ENCODE assay signal across 13 mouse cellular contexts in genomic region chr5:110928289-110928688, GRCm38 (mm10). TPM values are rescaled to one million over a fixed set of nuclear protein-coding genes. Genes with fewer than 3 reads are reported as not detected.
DNase-seq lines count a peak whose midpoint lies in the region; ATAC-seq and TF ChIP-seq lines count a peak whose summit lies in the region.
"Had no signal": no experiment of that assay in that cellular context is flagged by ENCODE, and none has a peak within 500 bp of the region (broad histone marks: within the 10 kb centered on the region; RNA-seq: fewer than 3 reads in every experiment).

No protein-coding gene starts in this region.

- H3K4me2 ChIP-seq in limb, embryonic 13.5 days (replicated peaks): no peak overlapping the region
- no peak overlapping the region for H3K4me2 ChIP-seq in embryonic facial prominence, embryonic 14.5 days (ENCODE audit: low read depth, low read length)
- no peak overlapping the region for H3K4me2 ChIP-seq in stomach, embryonic 15.5 days
- H3K4me2 ChIP-seq: liver, embryonic 12.5 days; midbrain, embryonic 12.5 days had no signal

- 38% methylated on average over 3 of the region's 3 CpGs for WGBS in limb, embryonic 13.5 days
- 79% methylated on average over 3 of the region's 3 CpGs for WGBS in limb, embryonic 10.5 days
- WGBS in embryonic facial prominence, embryonic 14.5 days: 39% methylated on average over 3 of the region's 3 CpGs
- 28% methylated on average over 3 of the region's 3 CpGs for WGBS in stomach, embryonic 15.5 days
- WGBS in kidney, adult 2 months: 64% methylated on average over 3 of the region's 3 CpGs

- peaks cover 4% of the 10 kb centered on the region; the same call in 1 of the 2 replicates for H3K9me3 ChIP-seq in limb, embryonic 13.5 days
- no peaks in the 10 kb centered on the region for H3K9me3 ChIP-seq in limb, embryonic 10.5 days (replicated peaks)
- no peaks in the 10 kb centered on the region for H3K9me3 ChIP-seq in embryonic facial prominence, embryonic 14.5 days (ENCODE audit: control insufficient read depth, low read length)
- no peaks in the 10 kb centered on the region for H3K9me3 ChIP-seq in stomach, embryonic 15.5 days
- H3K9me3 ChIP-seq: liver, embryonic 12.5 days; midbrain, embryonic 12.5 days had no signal

- DNase-seq in gastrocnemius, adult 18-20 months (ENCODE audit: low spot score): peak; percentile 19
- no peak for DNase-seq in gastrocnemius, postnatal 4 days (ENCODE audit: low spot score in 2 of 2)
- no peak for DNase-seq in limb, embryonic 10.5 days (ENCODE audit: low spot score)
- DNase-seq in embryonic facial prominence, embryonic 14.5 days (ENCODE audit: low spot score): peak; percentile 83
- no peak for DNase-seq in kidney, adult 2 months
- no peak for DNase-seq in thymus, postnatal 14 days
- DNase-seq: cerebellum, adult 18-20 months; lung, postnatal 36 days; right cerebral cortex, postnatal 14 days had no signal

- no peak overlapping the region for H3K4me3 ChIP-seq in limb, embryonic 13.5 days
- H3K4me3 ChIP-seq in limb, embryonic 10.5 days: no peak overlapping the region
- H3K4me3 ChIP-seq in embryonic facial prominence, embryonic 14.5 days (ENCODE audit: low read depth, low read length): no peak overlapping the region
- H3K4me3 ChIP-seq in stomach, embryonic 15.5 days (replicated peaks): no peak overlapping the region
- H3K4me3 ChIP-seq in kidney, adult 2 months (ENCODE audit: insufficient read depth, low read depth, low read length): no peak overlapping the region
- H3K4me3 ChIP-seq: liver, embryonic 12.5 days; midbrain, embryonic 12.5 days had no signal

- peak; percentile 93 for ATAC-seq in limb, embryonic 13.5 days (ENCODE audit: low FRiP score, low read depth)
- peak; percentile 83 for ATAC-seq in embryonic facial prominence, embryonic 14.5 days (ENCODE audit: low read depth)
- 0 out of 2 replicates have a peak, but pooled peaks have one; percentile 31 for ATAC-seq in stomach, embryonic 15.5 days (ENCODE audit: insufficient read depth, low FRiP score, low read depth)
- ATAC-seq: liver, embryonic 12.5 days had no signal

- 0 out of 2 replicates have a peak overlapping the region, but pooled peaks have one; percentile 18 for H3K27ac ChIP-seq in limb, embryonic 13.5 days
- H3K27ac ChIP-seq in limb, embryonic 10.5 days: no peak overlapping the region
- H3K27ac ChIP-seq in embryonic facial prominence, embryonic 14.5 days (replicated peaks; ENCODE audit: low read depth, low read length): peak overlapping the region; percentile 68
- H3K27ac ChIP-seq in stomach, embryonic 15.5 days: no peak overlapping the region; the same call in 1 of the 2 replicates
- no peak overlapping the region for H3K27ac ChIP-seq in kidney, adult 2 months (ENCODE audit: insufficient read depth, low read depth, low read length)
- H3K27ac ChIP-seq: liver, embryonic 12.5 days; midbrain, embryonic 12.5 days had no signal

- peaks cover 22% of the 10 kb centered on the region for H3K36me3 ChIP-seq in limb, embryonic 13.5 days
- peaks cover 16% of the 10 kb centered on the region; the same call in 1 of the 2 replicates for H3K36me3 ChIP-seq in limb, embryonic 10.5 days
- peaks cover 8% of the 10 kb centered on the region; the same call in 1 of the 2 replicates for H3K36me3 ChIP-seq in embryonic facial prominence, embryonic 14.5 days (ENCODE audit: control insufficient read depth, insufficient read depth, low read length)
- H3K36me3 ChIP-seq in stomach, embryonic 15.5 days: no peaks in the 10 kb centered on the region
- H3K36me3 ChIP-seq in kidney, adult 2 months (ENCODE audit: control insufficient read depth, insufficient read depth, low read length): no peaks in the 10 kb centered on the region
- H3K36me3 ChIP-seq: liver, embryonic 12.5 days had no signal

- no peak for TF ChIP-seq CTCF in kidney, adult 2 months (conservative IDR thresholded peaks at IDR 0.05; ENCODE audit: insufficient read depth, insufficient read length, low read depth, low read length)

- no peak overlapping the region for H3K9ac ChIP-seq in limb, embryonic 13.5 days
- H3K9ac ChIP-seq in embryonic facial prominence, embryonic 14.5 days (ENCODE audit: low read depth, low read length): no peak overlapping the region
- no peak overlapping the region for H3K9ac ChIP-seq in stomach, embryonic 15.5 days
- H3K9ac ChIP-seq: liver, embryonic 12.5 days; midbrain, embryonic 12.5 days had no signal

- H3K4me1 ChIP-seq in limb, embryonic 13.5 days: peaks cover 20% of the 10 kb centered on the region
- H3K4me1 ChIP-seq in limb, embryonic 10.5 days: no peaks in the 10 kb centered on the region
- H3K4me1 ChIP-seq in embryonic facial prominence, embryonic 14.5 days (ENCODE audit: control insufficient read depth, insufficient read depth, low read length): peaks cover 14% of the 10 kb centered on the region; the same call in 1 of the 2 replicates
- no peaks in the 10 kb centered on the region for H3K4me1 ChIP-seq in stomach, embryonic 15.5 days
- H3K4me1 ChIP-seq in kidney, adult 2 months (ENCODE audit: control insufficient read depth, insufficient read depth, low read length): no peaks in the 10 kb centered on the region
- H3K4me1 ChIP-seq: liver, embryonic 12.5 days; midbrain, embryonic 12.5 days had no signal

- TF ChIP-seq POLR2A in kidney, adult 2 months (IDR thresholded peaks at IDR 0.05; ENCODE audit: low read depth, low read length): no peak

- no peaks in the 10 kb centered on the region for H3K27me3 ChIP-seq in limb, embryonic 13.5 days
- no peaks in the 10 kb centered on the region for H3K27me3 ChIP-seq in limb, embryonic 10.5 days (ENCODE audit: low read depth, poor library complexity, severe bottlenecking)
- no peaks in the 10 kb centered on the region for H3K27me3 ChIP-seq in embryonic facial prominence, embryonic 14.5 days (replicated peaks; ENCODE audit: control insufficient read depth, insufficient read depth, low read length)
- no peaks in the 10 kb centered on the region for H3K27me3 ChIP-seq in stomach, embryonic 15.5 days (replicated peaks)
- no peaks in the 10 kb centered on the region for H3K27me3 ChIP-seq in kidney, adult 2 months (replicated peaks; ENCODE audit: control insufficient read depth, insufficient read depth, low read length)
- H3K27me3 ChIP-seq: liver, embryonic 12.5 days; midbrain, embryonic 12.5 days had no signal

RNA-seq across cellular contexts. Expression of gene Ttc28, which starts 48.7 kb away (rescaled TPM):
- total RNA-seq in gastrocnemius, adult 18-20 months (2021): 10 to 100 TPM; 12.3 to 13.2 TPM
- total RNA-seq in gastrocnemius, postnatal 4 days (2021): 10 to 100 TPM; 27.1 to 33.1 TPM
- polyA plus RNA-seq in limb, embryonic 13.5 days (2015; fragmentation: Nextera tagmentation; extraction: Ambion mirVana): 17.6 and 18.0 TPM in 2 replicates
- polyA plus RNA-seq in limb, embryonic 10.5 days (2016; fragmentation: Nextera tagmentation; extraction: Ambion mirVana): 12.6 and 15.1 TPM in 2 replicates
- 17.4 and 19.0 TPM in 2 replicates for polyA plus RNA-seq in embryonic facial prominence, embryonic 14.5 days (2014; fragmentation: Nextera tagmentation; extraction: Ambion mirVana)
- polyA plus RNA-seq in stomach, embryonic 15.5 days (2015; fragmentation: Nextera tagmentation; extraction: Ambion mirVana): 10.2 and 10.9 TPM in 2 replicates
- 6.6 TPM in 2 replicates for polyA plus RNA-seq in kidney, adult 2 months (2012; rRNA removed)

Comparison
In these comparisons a context has a peak if more than half of its experiments do, and no peak if none do; other contexts are left out.
1. DNase-seq: peak in gastrocnemius, adult 18-20 months (single experiment) and embryonic facial prominence, embryonic 14.5 days (single experiment); none in gastrocnemius, postnatal 4 days (0 of 2), limb, embryonic 10.5 days (single experiment), kidney, adult 2 months (single experiment) and thymus, postnatal 14 days (single experiment).
2. H3K27ac ChIP-seq: peak in limb, embryonic 13.5 days (single experiment) and embryonic facial prominence, embryonic 14.5 days (single experiment); none in limb, embryonic 10.5 days (single experiment), stomach, embryonic 15.5 days (single experiment) and kidney, adult 2 months (single experiment).
3. ATAC-seq: peak in every context shown above with its lines; median percentile 93 in limb, embryonic 13.5 days; 83 in embryonic facial prominence, embryonic 14.5 days; 31 in stomach, embryonic 15.5 days.